Mouse (Mus musculus): ENCODE results near the gene Mettl17. TPM values are rescaled to one million over a fixed set of nuclear protein-coding genes. Genes with fewer than 3 reads are reported as not detected.
A peak's percentile ranks its signal among the peaks of the same experiment; 100 is the strongest.
"Not testable (repeated sequence)": the region's sequence is repeated elsewhere in the genome, so short reads cannot be mapped to it uniquely, and the experiment has no call there.

The Mettl17 gene
- polyA plus RNA-seq, 1 experiment from 2014 or later = 57.7 TPM

- H3K27ac ChIP-seq (ENCODE audit: low read length); H3K4me2 ChIP-seq (ENCODE audit: low read depth, low read length); H3K36me3 ChIP-seq (ENCODE audit: control insufficient read depth, insufficient read depth, low read length); H3K27me3 ChIP-seq (ENCODE audit: control insufficient read depth, insufficient read depth, low read length); H3K9ac ChIP-seq (ENCODE audit: low read length); H3K4me3 ChIP-seq (replicated peaks; ENCODE audit: low read length); ATAC-seq (ENCODE audit: insufficient read depth, low FRiP score); H3K9me3 ChIP-seq (replicated peaks; ENCODE audit: control insufficient read depth, low read length); H3K4me1 ChIP-seq (ENCODE audit: control insufficient read depth, insufficient read depth, low read length): not testable (repeated sequence)
- WGBS = 5% methylated on average over 1 of the region's 1 CpGs
These were observed 21.0 kb upstream of the Mettl17 start for GRCm38 (mm10) chr14:51863603-51864002.

- ATAC-seq (ENCODE audit: insufficient read depth, low FRiP score) = no peak
- WGBS = 86% methylated on average over 2 of the region's 2 CpGs
These were observed 13.9 kb upstream of the Mettl17 start for GRCm38 (mm10) chr14:51870756-51871155.

GRCm38 (mm10) chr14:51871741-51872140, 12.9 kb upstream of the Mettl17 start:
- H3K9me3 ChIP-seq (replicated peaks; ENCODE audit: control insufficient read depth, low read length) = no peaks in the 10 kb centered on the region
- no peaks in the 10 kb centered on the region for H3K36me3 ChIP-seq (ENCODE audit: control insufficient read depth, insufficient read depth, low read length)
- no peak overlapping the region for H3K4me3 ChIP-seq (replicated peaks; ENCODE audit: low read length)
- no peak overlapping the region for H3K9ac ChIP-seq (ENCODE audit: low read length)
- H3K27me3 ChIP-seq (ENCODE audit: control insufficient read depth, insufficient read depth, low read length) = 0 out of 2 replicates have a peak, but pooled peaks cover 3% of the 10 kb centered on the region
- no peaks in the 10 kb centered on the region for H3K4me1 ChIP-seq (ENCODE audit: control insufficient read depth, insufficient read depth, low read length)
- no peak overlapping the region for H3K4me2 ChIP-seq (ENCODE audit: low read depth, low read length)
- 70% methylated on average over 9 of the region's 9 CpGs for WGBS
- no peak for ATAC-seq (ENCODE audit: insufficient read depth, low FRiP score)
- no peak overlapping the region for H3K27ac ChIP-seq (ENCODE audit: low read length)

More at GRCm38 (mm10) chr14:51870756-51871155, 13.9 kb upstream of the Mettl17 start:
- no peak overlapping the region for H3K4me2 ChIP-seq (ENCODE audit: low read depth, low read length)
- H3K4me3 ChIP-seq (replicated peaks; ENCODE audit: low read length) = no peak overlapping the region
- no peaks in the 10 kb centered on the region for H3K4me1 ChIP-seq (ENCODE audit: control insufficient read depth, insufficient read depth, low read length)
- H3K27ac ChIP-seq (ENCODE audit: low read length) = no peak overlapping the region
- no peaks in the 10 kb centered on the region for H3K9me3 ChIP-seq (replicated peaks; ENCODE audit: control insufficient read depth, low read length)
- H3K9ac ChIP-seq (ENCODE audit: low read length) = no peak overlapping the region
- H3K36me3 ChIP-seq (ENCODE audit: control insufficient read depth, insufficient read depth, low read length) = no peaks in the 10 kb centered on the region
- 0 out of 2 replicates have a peak, but pooled peaks cover under 1% of the 10 kb centered on the region for H3K27me3 ChIP-seq (ENCODE audit: control insufficient read depth, insufficient read depth, low read length)

- H3K27me3 ChIP-seq (ENCODE audit: control insufficient read depth, insufficient read depth, low read length) = 0 out of 2 replicates have a peak, but pooled peaks cover 3% of the 10 kb centered on the region
- no peak overlapping the region for H3K4me3 ChIP-seq (replicated peaks; ENCODE audit: low read length)
- no peaks in the 10 kb centered on the region for H3K9me3 ChIP-seq (replicated peaks; ENCODE audit: control insufficient read depth, low read length)
- 75% methylated on average over 3 of the region's 3 CpGs for WGBS
- H3K27ac ChIP-seq (ENCODE audit: low read length) = no peak overlapping the region
- H3K36me3 ChIP-seq (ENCODE audit: control insufficient read depth, insufficient read depth, low read length) = no peaks in the 10 kb centered on the region
- no peak overlapping the region for H3K4me2 ChIP-seq (ENCODE audit: low read depth, low read length)
- no peak overlapping the region for H3K9ac ChIP-seq (ENCODE audit: low read length)
- no peaks in the 10 kb centered on the region for H3K4me1 ChIP-seq (ENCODE audit: control insufficient read depth, insufficient read depth, low read length)
- no peak for ATAC-seq (ENCODE audit: insufficient read depth, low FRiP score)
These were observed 7.1 kb upstream of the Mettl17 start for GRCm38 (mm10) chr14:51877517-51877916.

GRCm38 (mm10) chr14:51883527-51884030, 1.1 kb upstream of the Mettl17 start:
- Histone ChIP-seq H3K4me2 (ENCODE audit: low read depth, low read length) (peak overlapping the region; percentile 94), H3K9ac (ENCODE audit: low read length) (no peak overlapping the region; the same call in 1 of the 2 replicates), H3K27me3 (ENCODE audit: control insufficient read depth, insufficient read depth, low read length) (no peaks in the 10 kb centered on the region), H3K4me3 (replicated peaks; ENCODE audit: low read length) (peak overlapping the region; percentile 87), H3K27ac (ENCODE audit: low read length) (peak overlapping the region; percentile 78), H3K9me3 (replicated peaks; ENCODE audit: control insufficient read depth, low read length) (no peaks in the 10 kb centered on the region), H3K4me1 (ENCODE audit: control insufficient read depth, insufficient read depth, low read length) (peaks cover 8% of the 10 kb centered on the region), H3K36me3 (ENCODE audit: control insufficient read depth, insufficient read depth, low read length) (peaks cover 10% of the 10 kb centered on the region)
- ATAC-seq (ENCODE audit: insufficient read depth, low FRiP score) = peak; percentile 31; the same call in 1 of the 2 replicates
- 0% methylated on average over 4 of the region's 4 CpGs for WGBS

GRCm38 (mm10) chr14:51884031-51884544, 554 bp upstream of the Mettl17 start:
- Histone ChIP-seq H3K4me3 (replicated peaks; ENCODE audit: low read length) (peak overlapping the region; percentile 87), H3K4me1 (ENCODE audit: control insufficient read depth, insufficient read depth, low read length) (peaks cover 8% of the 10 kb centered on the region), H3K27me3 (ENCODE audit: control insufficient read depth, insufficient read depth, low read length) (no peaks in the 10 kb centered on the region), H3K4me2 (ENCODE audit: low read depth, low read length) (peak overlapping the region; percentile 94), H3K9me3 (replicated peaks; ENCODE audit: control insufficient read depth, low read length) (no peaks in the 10 kb centered on the region), H3K27ac (ENCODE audit: low read length) (peak overlapping the region; percentile 78), H3K36me3 (ENCODE audit: control insufficient read depth, insufficient read depth, low read length) (peaks cover 10% of the 10 kb centered on the region), H3K9ac (ENCODE audit: low read length) (peak overlapping the region; percentile 60)
- no peak; the same call in 1 of the 2 replicates for ATAC-seq (ENCODE audit: insufficient read depth, low FRiP score)
- WGBS = 2% methylated on average over 14 of the region's 14 CpGs

- 67% methylated on average over 6 of the region's 6 CpGs for WGBS
- no peaks in the 10 kb centered on the region for H3K9me3 ChIP-seq (replicated peaks; ENCODE audit: control insufficient read depth, low read length)
- 0 out of 2 replicates have a peak overlapping the region, but pooled peaks have one; percentile 3 for H3K9ac ChIP-seq (ENCODE audit: low read length)
- H3K27ac ChIP-seq (ENCODE audit: low read length) = no peak overlapping the region
- H3K36me3 ChIP-seq (ENCODE audit: control insufficient read depth, insufficient read depth, low read length) = peaks cover 12% of the 10 kb centered on the region
- H3K4me1 ChIP-seq (ENCODE audit: control insufficient read depth, insufficient read depth, low read length) = peaks cover 8% of the 10 kb centered on the region
- no peak for ATAC-seq (ENCODE audit: insufficient read depth, low FRiP score)
- H3K4me2 ChIP-seq (ENCODE audit: low read depth, low read length) = peak overlapping the region; percentile 94
- no peaks in the 10 kb centered on the region for H3K27me3 ChIP-seq (ENCODE audit: control insufficient read depth, insufficient read depth, low read length)
- H3K4me3 ChIP-seq (replicated peaks; ENCODE audit: low read length) = peak overlapping the region; percentile 87
These were observed 1.4 kb downstream of the Mettl17 start for GRCm38 (mm10) chr14:51886051-51886450.

- no peak overlapping the region for H3K27ac ChIP-seq (ENCODE audit: low read length)
- 88% methylated on average over 6 of the region's 6 CpGs for WGBS
- ATAC-seq (ENCODE audit: insufficient read depth, low FRiP score) = no peak
- H3K27me3 ChIP-seq (ENCODE audit: control insufficient read depth, insufficient read depth, low read length) = no peaks in the 10 kb centered on the region
- H3K4me2 ChIP-seq (ENCODE audit: low read depth, low read length) = no peak overlapping the region
- H3K9me3 ChIP-seq (replicated peaks; ENCODE audit: control insufficient read depth, low read length) = no peaks in the 10 kb centered on the region
- H3K36me3 ChIP-seq (ENCODE audit: control insufficient read depth, insufficient read depth, low read length) = peaks cover 21% of the 10 kb centered on the region
- peaks cover 8% of the 10 kb centered on the region for H3K4me1 ChIP-seq (ENCODE audit: control insufficient read depth, insufficient read depth, low read length)
- no peak overlapping the region for H3K4me3 ChIP-seq (replicated peaks; ENCODE audit: low read length)
- H3K9ac ChIP-seq (ENCODE audit: low read length) = no peak overlapping the region
These were observed 5.2 kb downstream of the Mettl17 start for GRCm38 (mm10) chr14:51889833-51890232.

GRCm38 (mm10) chr14:51892191-51892939, 7.7 kb downstream of the Mettl17 start, which contains the start of gene Slc39a2:
Gene Slc39a2, plus strand, starts transcription at chr14:51892889.
- Histone ChIP-seq H3K9ac (ENCODE audit: low read length) (no peak within 1 kb of the TSS), H3K36me3 (ENCODE audit: control insufficient read depth, insufficient read depth, low read length) (peaks cover 12% of the 10 kb centered on the region), H3K4me1 (ENCODE audit: control insufficient read depth, insufficient read depth, low read length) (no peaks in the 10 kb centered on the region), H3K4me3 (replicated peaks; ENCODE audit: low read length) (no peak within 1 kb of the TSS), H3K27ac (ENCODE audit: low read length) (peak within 1 kb of the TSS; percentile 46; the same call in 1 of the 2 replicates), H3K9me3 (replicated peaks; ENCODE audit: control insufficient read depth, low read length) (no peaks in the 10 kb centered on the region), H3K27me3 (ENCODE audit: control insufficient read depth, insufficient read depth, low read length) (no peaks in the 10 kb centered on the region), H3K4me2 (ENCODE audit: low read depth, low read length) (no peak within 1 kb of the TSS)
- WGBS = 92% methylated on average over 9 of the region's 9 CpGs
- no peak for ATAC-seq (ENCODE audit: insufficient read depth, low FRiP score)
